Mouse (Mus musculus) heart, postnatal 0 days (tissue): ENCODE results near the gene Fam187b. TPM values are rescaled to one million over a fixed set of nuclear protein-coding genes. Genes with fewer than 3 reads are reported as not detected.
A peak's percentile ranks its signal among the peaks of the same experiment; 100 is the strongest.

ENCODE experiments used
- ATAC-seq: fragments of 200-750 bp; cut with Nextera tagmentation; 2 replicates; pipeline ENCODE4 v1.8.0; 2017; ENCODE audit warnings: low read depth, moderate number of reproducible peaks, moderate library complexity; ENCODE audit not compliant: insufficient read depth
- DNase-seq: peaks from one replicate; pipeline ENCODE4 v3.0.0-alpha.2; 2016; ENCODE audit warnings: low spot score
- H3K27ac ChIP-seq: fragments of 300-500 bp; sonication (generic); 2 replicates; pipeline ENCODE4 v1.5.1; 2014; ENCODE audit warnings: low read depth, mild to moderate bottlenecking
- H3K27me3 ChIP-seq: fragments of 300-500 bp; sonication (generic); 2 replicates; pipeline ENCODE4 v1.6.1; 2014; ENCODE audit warnings: low read length, mixed read lengths; ENCODE audit not compliant: control insufficient read depth, insufficient read depth
- H3K36me3 ChIP-seq: fragments of 300-500 bp; sonication (generic); replicated peaks from 2 replicates; pipeline ENCODE4 v1.6.1; 2014; ENCODE audit warnings: low read length, mixed read lengths; ENCODE audit not compliant: control insufficient read depth, insufficient read depth
- H3K4me1 ChIP-seq: fragments of 300-500 bp; sonication (generic); 2 replicates; pipeline ENCODE4 v1.6.1; 2014; ENCODE audit warnings: antibody characterized with exemption; ENCODE audit not compliant: control insufficient read depth, insufficient read depth
- H3K4me2 ChIP-seq: fragments of 300-500 bp; sonication (generic); 2 replicates; pipeline ENCODE4 v1.6.1; 2014; ENCODE audit warnings: low read depth, mild to moderate bottlenecking, low read length, moderate library complexity
- H3K4me3 ChIP-seq: fragments of 300-500 bp; sonication (generic); 2 replicates; pipeline ENCODE4 v1.5.1; 2014; ENCODE audit warnings: low read depth, low read length
- H3K9ac ChIP-seq: fragments of 300-500 bp; sonication (generic); replicated peaks from 2 replicates; pipeline ENCODE4 v1.6.1; 2014; ENCODE audit warnings: low read depth, low read length, mixed read lengths
- H3K9me3 ChIP-seq: fragments of 300-500 bp; sonication (generic); replicated peaks from 2 replicates; pipeline ENCODE4 v1.6.1; 2016; ENCODE audit warnings: low read length; ENCODE audit not compliant: control insufficient read depth
- CTCF ChIP-seq: IDR thresholded peaks from 2 replicates; pipeline ENCODE4 v1.5.1; 2016; ENCODE audit warnings: antibody characterized with exemption, control low read depth, low read depth
- EP300 ChIP-seq: IDR thresholded peaks from 2 replicates; pipeline ENCODE4 v1.6.1; 2016; ENCODE audit warnings: antibody characterized with exemption, low read depth
- WGBS: fragments of 180-500 bp; shearing (Covaris S2); extraction: QIAGEN DNeasy Blood & Tissue Kit; methylation state at CpG from one replicate; pipeline ENCODE4 v1.1.7; 2014; 5-methylcytosine and 5-hydroxymethylcytosine counted together
- polyA plus RNA-seq: library from polyadenylated mRNA; unstranded; fragments of >200 nt; fragmentation: Nextera tagmentation; extraction: Ambion mirVana; gene quantifications from 2 replicates; pipeline ENCODE4 v1.2.1, GENCODE M21; 2015
- total RNA-seq: library from RNA; depleted of rRNA; stranded (reverse); fragments of >200 nt; gene quantifications from 2 replicates; pipeline ENCODE4 v1.2.3, GENCODE M21; 2014; ENCODE audit warnings: low replicate concordance

Fam187b gene
- total and polyA plus RNA-seq, 2 experiments from 2014 or later, result 0.18 TPM; not detected in 1

DNA sequence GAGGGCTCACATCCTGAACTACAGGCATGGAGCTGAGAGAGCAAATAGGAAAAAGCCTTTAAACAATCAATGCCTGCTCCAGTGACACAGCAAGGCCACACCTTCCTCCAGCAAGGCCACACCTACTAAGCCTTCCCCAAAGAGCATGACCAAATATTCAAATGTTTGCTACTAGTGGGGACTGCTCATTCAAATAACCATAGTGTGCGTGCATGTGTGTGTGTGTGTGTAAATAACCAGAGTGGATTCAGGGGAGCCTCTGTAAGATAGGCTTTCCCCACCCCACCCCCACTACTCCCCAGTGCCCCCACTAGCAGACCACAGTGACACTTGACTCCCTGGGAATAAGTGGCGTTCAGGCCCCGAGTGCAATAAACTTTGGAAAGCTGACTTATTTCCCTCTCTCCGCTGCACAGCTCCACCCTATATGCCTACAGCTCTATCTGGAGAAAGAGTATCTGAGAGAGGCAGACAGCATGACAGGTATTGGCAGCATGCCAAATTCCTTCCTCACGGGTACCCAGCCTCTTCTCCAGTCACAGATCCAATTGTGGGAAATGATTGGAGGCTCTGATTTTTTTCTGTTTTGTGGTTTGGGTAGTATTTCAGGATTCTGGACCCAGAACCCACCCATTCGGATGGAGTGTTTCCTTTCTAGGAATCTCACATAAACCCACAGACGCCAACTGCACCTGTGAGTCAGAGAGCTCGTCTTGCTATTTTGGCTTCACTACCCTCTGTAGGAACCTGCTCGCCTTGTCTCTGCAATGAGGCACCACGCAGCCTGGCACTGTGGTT, 43.7 kb downstream of the Fam187b start:
- Histone ChIP-seq H3K27ac (no peak overlapping the region), H3K9me3 (no peaks in the 10 kb centered on the region), H3K4me3 (no peak overlapping the region), H3K4me2 (peak overlapping the region; percentile 8; the same call in 1 of the 2 replicates), H3K27me3 (no peaks in the 10 kb centered on the region), H3K4me1 (peaks cover 12% of the 10 kb centered on the region; the same call in 1 of the 2 replicates), H3K36me3 (no peaks in the 10 kb centered on the region), H3K9ac (no peak overlapping the region)
- TF ChIP-seq CTCF (no peak), EP300 (no peak)
- DNase-seq, result peak; percentile 56
- 0 out of 2 replicates have a peak, but pooled peaks have one; percentile 51 for ATAC-seq
- WGBS, result 20% methylated on average over 10 of the region's 10 CpGs

- 65% methylated on average over 8 of the region's 8 CpGs for WGBS
- H3K9ac ChIP-seq, result no peak overlapping the region
- no peak overlapping the region for H3K4me2 ChIP-seq
- no peak for TF ChIP-seq EP300
- no peak for TF ChIP-seq CTCF
- ATAC-seq (no peak), DNase-seq (no peak)
- H3K9me3 ChIP-seq, result no peaks in the 10 kb centered on the region
- H3K27me3 ChIP-seq, result no peaks in the 10 kb centered on the region
- H3K36me3 ChIP-seq, result no peaks in the 10 kb centered on the region
- no peaks in the 10 kb centered on the region for H3K4me1 ChIP-seq
- H3K27ac ChIP-seq, result no peak overlapping the region
- H3K4me3 ChIP-seq, result no peak overlapping the region
Observed at GRCm38 (mm10) chr7:31028609-31029008, 55.0 kb downstream of the Fam187b start.

DNA sequence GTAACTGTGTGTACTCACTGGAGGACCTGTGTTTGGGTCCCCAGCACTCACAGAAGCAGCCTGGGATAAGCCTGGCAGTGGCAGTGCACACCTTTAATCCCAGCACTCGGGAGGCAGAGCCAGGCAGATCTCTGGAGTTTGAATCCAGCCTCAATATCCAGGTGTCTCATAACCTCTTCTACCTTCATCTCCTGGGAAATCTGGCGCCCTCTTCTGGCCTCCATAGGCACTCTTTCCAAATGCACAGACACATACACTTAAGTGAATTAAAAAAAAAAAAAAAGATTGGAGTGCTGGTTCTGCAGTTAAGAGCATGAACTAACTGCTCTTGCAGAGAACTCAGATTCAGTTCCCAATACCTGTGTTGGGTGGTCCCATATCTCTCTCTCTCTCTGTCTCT, 57.1 kb downstream of the Fam187b start:
- no peak overlapping the region for H3K27ac ChIP-seq
- H3K4me3 ChIP-seq, result no peak overlapping the region
- H3K27me3 ChIP-seq, result no peaks in the 10 kb centered on the region
- ATAC-seq (no peak), DNase-seq (no peak)
- 0 out of 2 replicates have a peak, but pooled peaks cover 8% of the 10 kb centered on the region for H3K36me3 ChIP-seq
- WGBS, result 78% methylated on average over 2 of the region's 2 CpGs
- H3K4me1 ChIP-seq, result no peaks in the 10 kb centered on the region
- TF ChIP-seq CTCF, result no peak
- TF ChIP-seq EP300, result no peak
- no peak overlapping the region for H3K9ac ChIP-seq
- no peak overlapping the region for H3K4me2 ChIP-seq
- no peaks in the 10 kb centered on the region for H3K9me3 ChIP-seq

DNA sequence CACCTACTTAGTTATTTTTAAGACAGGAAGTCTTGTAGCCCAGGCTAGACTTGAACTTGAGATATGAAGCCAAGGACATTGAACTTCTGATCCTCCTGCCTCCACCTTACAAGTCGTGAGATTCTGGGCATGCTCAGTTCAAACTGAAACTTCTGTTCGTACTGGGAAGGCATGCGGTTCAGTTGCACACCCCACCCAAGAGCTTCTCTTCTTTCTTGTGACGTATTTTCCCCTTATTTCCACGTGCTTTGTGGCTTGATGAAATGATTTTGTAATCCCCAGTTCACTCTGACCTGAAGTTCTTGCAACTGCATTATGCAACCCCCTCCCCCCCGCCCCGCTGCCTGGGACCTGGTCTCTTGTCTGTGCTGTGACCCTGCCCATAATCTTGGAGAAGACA, 58.1 kb downstream of the Fam187b start:
- H3K9me3 ChIP-seq, result no peaks in the 10 kb centered on the region
- WGBS, result 82% methylated on average over 7 of the region's 7 CpGs
- H3K27me3 ChIP-seq, result no peaks in the 10 kb centered on the region
- DNase-seq (no peak), ATAC-seq (no peak)
- TF ChIP-seq EP300 (no peak), CTCF (no peak)
- H3K4me1 ChIP-seq, result no peaks in the 10 kb centered on the region
- no peak overlapping the region for H3K4me2 ChIP-seq
- H3K27ac ChIP-seq, result no peak overlapping the region
- H3K36me3 ChIP-seq, result 0 out of 2 replicates have a peak, but pooled peaks cover 18% of the 10 kb centered on the region
- no peak overlapping the region for H3K9ac ChIP-seq
- H3K4me3 ChIP-seq, result no peak overlapping the region

DNA sequence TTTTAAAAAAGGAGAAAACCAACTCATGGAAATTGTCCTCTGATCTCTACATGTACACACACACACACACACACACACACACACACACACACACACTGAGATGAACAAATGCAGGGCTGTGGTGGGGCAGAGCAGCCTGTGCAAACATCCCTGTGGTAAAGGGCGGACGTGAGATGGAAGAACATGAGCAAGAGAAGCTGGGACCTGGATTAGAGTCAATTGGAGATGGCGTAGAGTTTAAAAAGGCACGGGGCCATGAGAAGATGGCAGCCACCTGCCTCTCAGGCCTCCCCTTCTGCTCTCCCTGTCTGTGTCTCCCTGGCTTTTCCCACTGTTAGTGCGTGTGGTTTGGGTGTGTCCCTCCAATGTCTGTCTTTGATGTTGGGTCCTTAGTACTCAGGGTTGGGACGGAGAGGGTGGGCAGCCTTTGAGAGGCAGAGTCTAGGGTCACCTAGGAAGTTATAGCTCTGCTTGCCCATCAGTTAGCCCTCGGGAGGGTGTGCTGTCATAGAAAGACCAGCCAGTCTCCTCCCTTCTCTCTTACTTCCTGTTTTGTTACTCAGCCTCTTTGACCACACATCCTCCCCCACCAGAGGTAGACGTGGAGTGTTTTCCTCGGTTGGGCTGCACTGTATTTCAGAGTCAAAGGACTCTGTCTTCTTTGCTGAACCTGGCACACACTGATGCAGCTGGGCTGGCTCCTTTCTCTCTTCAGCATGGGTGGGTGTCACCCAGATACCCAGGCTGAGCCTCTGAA, 60.0 kb downstream of the Fam187b start:
- Histone ChIP-seq H3K9ac (no peak overlapping the region), H3K36me3 (0 out of 2 replicates have a peak, but pooled peaks cover 21% of the 10 kb centered on the region), H3K27ac (peak overlapping the region; percentile 61; the same call in 1 of the 2 replicates), H3K4me2 (no peak overlapping the region), H3K9me3 (no peaks in the 10 kb centered on the region), H3K27me3 (no peaks in the 10 kb centered on the region), H3K4me3 (no peak overlapping the region), H3K4me1 (no peaks in the 10 kb centered on the region)
- TF ChIP-seq EP300 (no peak), CTCF (no peak)
- 47% methylated on average over 9 of the region's 9 CpGs for WGBS
- no peak for DNase-seq
- ATAC-seq, result no peak
